Mouse (Mus musculus): ENCODE measurements around the gene Phactr3.
"Not testable (repeated sequence)": the region's sequence is repeated elsewhere in the genome, so short reads cannot be mapped to it uniquely, and the experiment has no call there.

Phactr3 gene

DNA sequence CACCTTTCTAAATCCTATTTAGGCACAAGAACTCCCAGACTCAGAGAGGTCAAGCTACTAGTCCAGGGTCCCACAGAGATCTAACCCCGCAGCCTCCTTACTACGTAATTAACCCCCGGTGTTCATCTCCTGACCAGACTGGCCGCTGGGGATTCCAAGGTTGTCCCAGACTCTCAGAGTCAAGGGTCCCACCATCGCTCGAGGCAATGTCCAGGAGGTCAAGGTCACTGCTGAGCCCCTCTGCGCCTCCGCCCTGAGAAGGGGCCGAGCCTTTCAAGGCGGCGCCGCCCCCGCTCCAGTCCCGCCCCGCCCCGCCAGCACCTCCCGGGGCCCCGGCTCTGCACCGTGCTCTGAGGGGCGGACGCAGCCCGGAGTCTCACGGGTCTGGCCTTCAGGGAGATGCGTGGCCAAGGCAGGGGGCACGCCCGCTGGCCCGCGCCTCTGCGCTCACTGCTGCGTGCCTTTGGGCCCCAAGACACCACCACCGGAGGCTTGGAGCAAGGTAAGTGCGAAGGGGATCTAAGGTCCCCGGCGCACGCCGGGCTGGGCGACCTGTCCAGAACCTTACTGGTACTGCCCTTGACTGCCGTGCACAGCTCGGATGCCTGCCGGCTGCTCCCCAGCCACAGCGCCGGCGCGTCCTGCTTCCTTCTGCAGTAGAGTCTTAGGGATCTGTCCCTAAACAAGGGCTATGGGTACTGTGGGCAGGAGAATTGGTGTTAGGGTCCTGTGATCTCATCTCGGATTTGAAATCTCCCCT is at the start of gene Phactr3:
Gene Phactr3, plus strand, starts transcription at position 175 of the 760 bp plus-strand sequence.
- no peak for DNase-seq

DNA sequence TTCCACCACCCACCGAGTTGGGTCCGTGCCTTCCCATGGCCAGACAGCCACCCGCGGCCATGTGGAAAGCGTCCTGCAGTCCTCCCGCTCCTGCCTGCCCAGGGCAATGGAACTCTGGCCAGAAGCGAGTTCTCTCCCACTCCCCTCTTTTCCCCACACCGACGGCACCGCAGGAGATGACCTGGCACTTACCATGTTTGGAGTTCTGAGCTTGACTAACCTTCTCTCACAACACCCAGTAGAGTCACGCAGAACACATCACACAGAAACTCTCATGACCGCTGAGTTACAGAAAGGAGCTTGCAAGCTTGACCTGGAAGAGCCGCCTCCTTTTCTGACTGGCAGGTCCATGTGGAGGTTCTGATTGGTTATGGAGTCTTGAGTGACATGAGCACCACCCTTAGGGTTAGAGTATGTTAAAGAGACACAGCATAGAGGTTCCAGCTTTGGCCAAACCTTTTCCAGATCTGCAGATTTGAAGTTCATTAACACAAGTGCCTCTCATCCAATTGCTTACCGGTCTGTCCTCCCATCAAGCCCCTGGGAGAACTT is 40.5 kb upstream of the Phactr3 start, which contains the start of gene Zfp931:
Gene Zfp931, minus strand, starts transcription at position 311 of the 552 bp plus-strand sequence.
- DNase-seq = not testable (repeated sequence)

DNA sequence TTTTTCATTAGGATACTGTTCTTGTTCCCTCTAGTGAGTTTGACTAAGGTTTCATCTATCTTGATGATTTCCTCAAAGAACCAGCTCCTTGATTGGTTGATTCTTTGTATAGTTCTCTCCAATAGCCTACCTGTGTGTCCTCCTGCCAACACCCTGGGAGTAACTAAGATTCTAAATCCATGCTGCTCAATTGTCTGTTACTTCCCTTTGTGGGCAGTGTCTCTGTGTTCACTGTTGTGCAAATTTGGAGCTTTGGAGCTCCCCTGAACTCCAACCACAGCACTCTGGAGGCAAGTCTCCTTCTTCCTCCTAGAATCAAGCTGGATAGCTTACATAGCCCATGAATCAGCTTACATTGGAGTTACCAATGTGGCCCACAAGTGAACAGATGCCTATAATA is 29.2 kb upstream of the Phactr3 start:
- no peak for DNase-seq

DNA sequence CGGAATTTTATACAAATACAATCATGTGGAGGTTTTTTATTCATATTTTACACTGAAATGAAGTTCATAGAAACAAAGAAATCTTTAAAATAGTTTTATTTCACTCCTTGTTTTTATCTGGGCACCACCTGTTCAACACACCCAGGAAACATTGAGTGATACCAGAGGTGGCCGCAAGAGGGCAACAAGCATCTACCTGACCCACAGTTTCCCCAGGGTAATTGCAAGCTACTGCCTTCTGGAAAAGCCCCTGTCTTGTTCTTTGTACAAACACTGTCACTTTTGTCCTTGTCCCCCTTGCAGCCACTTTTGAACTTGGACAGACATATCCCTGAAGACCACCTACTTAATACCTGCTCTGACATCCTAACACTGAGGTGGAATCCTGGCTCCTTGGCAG is 20.8 kb upstream of the Phactr3 start:
- DNase-seq = peak; percentile 47 to 68

DNA sequence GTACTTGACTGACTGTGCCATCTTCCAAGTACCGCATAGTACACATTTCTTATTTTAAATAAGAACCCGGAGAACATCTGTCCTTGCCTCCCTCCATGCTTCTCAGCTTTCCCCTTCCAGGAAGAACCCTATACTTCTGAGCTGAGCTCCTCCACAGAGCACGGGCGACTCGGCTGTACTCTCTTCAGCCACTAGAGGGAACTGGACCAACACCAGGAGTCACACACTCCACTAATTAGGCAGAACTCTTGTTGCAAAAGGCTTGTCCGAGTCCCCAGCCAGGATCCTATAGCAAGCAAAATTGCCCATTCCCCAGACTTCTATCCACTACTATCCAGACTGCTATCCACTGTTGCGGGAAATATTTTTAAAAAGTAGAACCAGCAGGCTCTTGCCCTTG is 16.8 kb upstream of the Phactr3 start:
- DNase-seq = peak; percentile 38 to 53

DNA sequence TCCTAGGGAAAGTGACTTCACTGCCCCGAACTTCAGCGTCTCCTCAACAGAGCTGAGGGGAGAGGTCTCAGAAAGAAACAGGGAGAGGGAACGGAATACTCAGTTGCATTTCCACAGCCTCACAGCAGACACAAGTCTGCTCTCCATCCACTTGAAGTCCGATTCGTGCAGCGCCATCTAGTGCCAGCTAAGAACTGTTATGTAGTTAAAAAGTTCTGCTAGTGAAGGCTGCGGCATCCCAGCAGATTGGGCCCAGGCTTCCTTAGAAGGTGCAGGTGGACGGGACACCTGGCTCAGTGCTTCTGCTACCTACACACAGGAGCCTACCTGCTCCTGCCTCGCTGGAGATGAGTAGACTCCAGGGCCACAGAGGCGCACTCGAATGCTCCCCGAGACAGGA is 829 bp upstream of the Phactr3 start:
- peak; percentile 54 to 56 for DNase-seq

DNA sequence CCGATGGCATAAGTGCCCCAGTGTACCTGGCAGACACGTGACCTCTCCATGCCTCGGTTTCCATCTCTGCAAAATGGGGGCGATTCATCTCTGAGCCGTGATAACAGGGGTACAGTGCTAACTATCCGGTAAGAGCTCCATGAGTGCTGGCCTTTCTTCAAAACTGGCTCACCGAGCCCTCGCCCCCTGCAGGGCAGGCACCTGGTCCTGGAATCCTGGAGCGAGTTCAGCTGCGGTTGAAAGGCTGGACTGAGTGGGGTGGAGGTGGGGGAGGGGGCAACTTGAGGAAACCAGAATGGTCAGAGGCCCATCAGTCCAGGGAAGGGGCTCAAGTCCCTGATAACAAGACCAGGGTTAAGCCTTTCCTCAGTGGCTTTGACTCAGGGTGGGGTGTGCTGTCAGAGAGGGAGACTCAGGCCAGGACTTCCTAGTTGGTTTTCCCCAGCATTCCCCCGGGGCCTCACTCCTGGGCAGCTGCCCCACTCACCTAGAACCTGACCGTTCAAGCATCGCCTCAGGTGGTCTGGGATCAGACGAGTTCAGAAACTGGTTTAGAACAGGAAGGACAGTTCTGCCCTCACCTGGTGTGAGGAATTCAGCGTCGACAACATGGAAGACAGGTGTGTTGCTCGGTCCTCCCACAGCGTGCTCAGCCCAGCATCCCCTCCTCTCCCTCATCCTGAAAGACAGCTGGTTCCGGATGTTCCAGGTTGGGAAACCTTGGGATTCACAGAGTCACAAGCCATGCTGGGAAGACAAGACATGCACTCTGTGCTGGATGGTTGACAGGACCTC is 983 bp downstream of the Phactr3 start:
- DNase-seq = no peak

DNA sequence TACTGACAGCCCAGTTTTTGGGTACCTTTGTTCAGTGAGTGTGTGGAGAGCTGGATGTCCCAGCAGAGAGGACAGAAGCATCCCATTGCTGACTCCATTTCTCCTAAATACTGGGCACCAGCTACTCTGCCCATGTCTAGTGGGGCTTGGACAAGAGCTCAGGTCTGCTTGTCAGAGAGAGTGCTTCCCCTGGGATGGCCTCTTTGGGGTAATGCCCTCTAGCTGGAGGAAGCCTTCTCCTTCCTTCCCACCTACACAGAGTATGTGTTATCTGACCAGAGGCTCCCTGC is 1.5 kb downstream of the Phactr3 start:
- DNase-seq = no peak

DNA sequence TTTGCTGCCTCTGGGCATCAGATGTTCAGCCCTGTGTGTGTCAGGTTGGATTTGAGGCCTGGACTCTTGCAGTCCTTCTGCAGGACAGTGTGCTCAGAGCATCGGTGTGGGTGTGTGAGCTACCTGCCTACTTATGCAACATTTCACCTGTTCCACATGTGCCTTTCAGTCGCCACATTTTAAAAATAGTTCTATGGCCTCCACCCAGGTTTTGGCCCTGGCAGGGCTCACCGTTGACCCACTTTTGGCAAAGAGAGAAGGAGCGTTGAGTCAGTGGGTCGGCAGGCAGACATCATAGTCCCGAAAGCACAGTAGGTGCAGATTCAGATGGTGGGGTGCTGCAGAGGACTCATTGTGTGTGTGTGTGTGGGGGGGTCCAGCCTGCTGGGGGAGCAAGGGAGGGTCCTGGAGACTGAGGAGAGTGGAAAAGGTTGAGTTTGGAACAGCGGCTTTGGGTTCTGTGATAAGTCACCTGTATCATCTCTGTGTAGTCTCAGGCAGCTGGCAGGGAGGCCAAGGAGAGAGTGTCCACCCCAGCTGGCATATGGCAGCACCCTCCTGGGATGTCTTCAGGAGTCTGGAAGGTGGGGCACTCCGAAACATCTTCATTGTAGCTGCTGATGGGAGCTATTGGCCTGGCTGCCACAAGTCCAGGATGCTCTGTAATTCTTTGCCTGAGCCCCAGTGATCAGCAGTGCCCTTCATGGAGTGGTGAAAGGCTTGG is 2.0 kb downstream of the Phactr3 start:
- no peak for DNase-seq

DNA sequence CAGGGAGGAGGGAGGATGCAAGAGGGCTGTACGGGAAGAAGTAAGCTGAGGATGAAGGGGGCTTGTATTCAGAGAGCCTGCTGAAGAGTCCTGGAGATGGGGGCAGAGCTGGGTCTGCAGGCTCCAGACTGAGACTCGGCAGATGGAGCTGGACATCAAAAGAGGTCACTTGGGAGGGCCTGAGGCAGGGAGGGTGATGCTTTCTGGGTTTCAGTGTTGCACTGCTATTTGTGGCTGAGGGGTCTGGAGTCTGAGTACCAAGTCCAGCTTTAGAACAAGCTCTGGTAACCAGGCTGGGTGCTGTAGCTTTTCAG is 2.6 kb downstream of the Phactr3 start:
- DNase-seq = no peak

DNA sequence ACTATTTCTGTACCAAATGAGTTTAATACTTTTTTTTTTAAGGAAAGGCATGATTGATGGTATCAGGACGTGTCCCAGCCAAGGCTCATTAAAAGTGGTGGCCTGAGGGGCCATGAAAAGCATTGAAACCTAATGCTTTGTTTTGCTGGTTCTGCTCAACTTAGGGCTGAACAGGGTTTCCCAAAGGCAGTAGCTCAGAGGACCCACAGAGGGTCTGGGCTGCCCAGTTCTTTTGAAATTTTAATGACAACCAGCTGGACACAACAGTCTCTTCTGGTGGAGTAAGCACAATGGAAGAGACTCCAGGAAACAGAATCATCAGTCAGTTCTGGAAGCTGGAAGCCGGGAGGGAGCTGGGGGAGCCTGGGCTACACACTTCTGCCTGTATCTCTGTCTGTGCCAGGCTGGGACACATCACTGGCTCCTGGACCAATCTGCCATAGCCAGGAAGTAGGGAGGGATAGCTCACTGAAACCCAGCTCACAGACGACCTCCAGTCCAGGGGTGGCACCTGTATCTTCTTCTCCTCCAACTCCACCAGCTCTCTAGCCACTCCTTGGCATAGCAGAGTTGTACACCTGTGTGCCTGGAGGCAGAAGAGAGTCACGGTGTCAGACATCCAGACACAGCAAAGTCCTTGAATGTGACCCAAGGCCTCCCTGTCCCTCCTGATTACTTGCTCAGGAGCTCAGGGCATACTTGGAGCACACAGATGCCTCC is 3.3 kb downstream of the Phactr3 start:
- DNase-seq = no peak

DNA sequence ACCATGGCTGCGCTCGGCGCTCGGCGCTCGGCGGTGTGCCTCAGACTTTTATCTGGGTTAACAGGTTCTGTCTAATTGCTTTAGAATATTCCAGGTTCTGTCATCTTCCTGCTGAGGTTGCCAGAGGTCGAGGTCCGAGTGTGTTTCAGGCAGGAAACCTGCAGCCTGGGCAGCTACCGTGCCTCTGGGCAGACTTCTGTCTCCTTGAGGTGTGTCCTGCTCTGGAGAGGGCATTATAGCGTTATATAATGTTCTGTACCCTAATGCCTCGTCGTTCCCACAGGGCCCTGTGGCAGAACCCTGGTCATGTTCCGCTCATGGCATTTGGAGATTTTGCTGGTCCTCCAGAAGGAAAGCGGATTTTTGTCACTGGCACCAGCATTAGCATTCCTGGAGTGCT is 4.7 kb downstream of the Phactr3 start:
- DNase-seq = no peak

DNA sequence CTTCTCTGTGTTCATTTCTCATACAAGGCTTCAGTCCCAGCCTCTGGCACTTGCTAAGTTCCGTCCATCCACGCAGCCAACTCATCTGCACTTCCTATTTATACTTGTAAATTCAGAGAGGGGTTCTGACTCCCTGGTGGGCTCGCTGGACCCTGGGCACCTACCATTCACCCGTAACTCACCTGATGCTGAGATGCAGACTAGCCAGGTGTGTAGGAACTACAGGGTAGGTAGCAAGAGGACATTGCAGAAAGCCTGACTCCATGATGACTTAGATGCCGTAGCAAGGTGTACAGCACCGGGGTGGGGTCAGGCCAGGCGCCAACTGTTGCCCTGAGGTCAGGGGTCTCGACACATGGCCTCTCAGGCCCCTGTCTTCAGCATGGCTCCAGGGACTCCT is 6.7 kb downstream of the Phactr3 start:
- DNase-seq = no peak

DNA sequence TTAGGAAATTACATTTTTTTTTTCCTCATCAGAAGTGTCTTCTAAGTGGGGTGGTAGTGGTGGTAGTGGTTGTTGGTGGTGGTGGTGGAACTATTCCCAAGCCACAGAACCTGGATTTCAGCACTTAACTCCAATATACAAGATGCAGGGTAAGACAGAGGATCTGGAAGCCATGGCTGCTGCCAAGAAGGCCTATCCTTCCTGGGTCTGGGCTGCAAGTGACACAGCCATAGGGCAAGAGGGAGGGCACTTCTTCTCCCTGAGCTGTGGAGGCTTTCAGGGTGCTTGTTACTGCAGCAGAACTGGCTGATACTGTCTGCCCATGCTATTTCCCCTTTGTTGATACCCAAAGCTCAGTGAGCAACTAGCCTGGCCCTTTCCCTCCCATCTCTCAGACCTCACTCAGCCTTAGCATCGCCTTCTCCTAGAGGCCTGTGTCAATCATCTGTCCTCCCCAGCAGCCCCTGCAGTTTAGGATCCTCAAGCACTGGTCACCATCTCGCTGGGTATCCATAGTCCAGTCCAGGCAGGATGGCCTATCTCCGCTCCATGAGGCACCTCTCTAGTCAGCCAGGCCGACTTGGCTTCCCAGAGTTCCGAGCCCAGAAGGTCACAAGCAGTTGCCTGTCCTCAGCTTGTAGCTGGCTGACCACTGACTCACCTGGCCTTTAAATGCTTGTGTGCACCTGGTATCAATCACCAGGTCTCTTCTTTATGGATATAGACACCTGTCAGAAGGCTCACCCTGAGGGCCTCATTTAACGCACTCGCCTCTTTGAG is 7.5 kb downstream of the Phactr3 start:
- no peak for DNase-seq

DNA sequence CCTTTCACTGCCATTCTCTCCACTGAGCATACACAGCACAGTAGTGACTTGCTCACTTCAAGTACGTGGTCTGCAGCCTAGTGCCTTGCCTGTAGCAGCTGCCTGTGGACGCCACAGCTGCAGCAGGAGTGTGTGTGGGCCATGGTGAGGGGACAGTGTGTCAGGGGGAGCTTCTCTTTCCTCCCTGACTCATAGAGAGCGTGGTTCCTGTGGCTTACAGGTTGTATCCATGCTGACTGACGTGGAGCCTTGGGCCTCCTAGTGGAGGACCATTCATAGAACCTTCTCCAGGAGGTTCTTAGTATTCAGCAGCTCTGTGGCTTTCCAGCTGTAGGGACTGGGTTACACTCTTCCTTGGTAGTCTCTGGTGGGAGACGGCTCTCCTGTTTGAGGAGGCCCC is 9.8 kb downstream of the Phactr3 start:
- DNase-seq = no peak

DNA sequence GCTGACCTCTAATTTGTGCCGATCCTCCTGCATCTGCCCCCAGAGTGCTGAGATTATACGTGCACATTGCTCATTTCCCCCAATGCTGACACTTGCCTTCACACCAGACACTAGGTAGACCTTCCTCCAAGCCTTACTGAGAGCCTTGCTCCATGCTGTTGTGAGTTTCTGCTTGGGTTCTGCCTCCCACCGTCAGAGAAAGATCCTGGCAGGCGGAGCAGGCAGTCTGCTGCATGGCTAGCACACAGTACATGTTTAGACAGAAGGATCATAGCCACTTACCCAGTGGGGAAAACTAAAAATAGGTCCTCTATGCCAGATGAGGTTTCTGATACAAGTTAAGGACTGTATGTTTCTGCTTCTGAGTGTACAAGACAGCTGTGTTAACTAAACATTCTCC is 10.4 kb downstream of the Phactr3 start:
- DNase-seq = no peak

DNA sequence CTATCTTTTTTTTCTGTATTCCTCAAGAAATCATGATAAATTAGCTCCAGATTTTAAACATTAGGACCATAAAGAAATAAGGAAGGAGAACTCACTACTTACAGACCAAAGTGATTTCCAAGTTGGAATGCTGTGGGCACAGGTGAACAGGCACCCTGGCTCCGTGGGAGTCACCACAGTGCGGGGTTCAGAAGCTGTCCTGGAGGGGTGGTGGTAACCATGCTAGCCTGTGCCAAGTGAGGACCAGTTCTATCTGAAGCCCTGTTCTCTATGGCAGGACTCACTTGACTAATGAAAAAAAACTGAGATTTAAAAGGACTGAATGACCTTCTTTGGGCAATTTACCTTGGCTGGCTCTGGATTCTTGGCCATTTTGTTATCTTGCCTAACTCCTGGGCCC is 10.9 kb downstream of the Phactr3 start:
- DNase-seq = no peak

DNA sequence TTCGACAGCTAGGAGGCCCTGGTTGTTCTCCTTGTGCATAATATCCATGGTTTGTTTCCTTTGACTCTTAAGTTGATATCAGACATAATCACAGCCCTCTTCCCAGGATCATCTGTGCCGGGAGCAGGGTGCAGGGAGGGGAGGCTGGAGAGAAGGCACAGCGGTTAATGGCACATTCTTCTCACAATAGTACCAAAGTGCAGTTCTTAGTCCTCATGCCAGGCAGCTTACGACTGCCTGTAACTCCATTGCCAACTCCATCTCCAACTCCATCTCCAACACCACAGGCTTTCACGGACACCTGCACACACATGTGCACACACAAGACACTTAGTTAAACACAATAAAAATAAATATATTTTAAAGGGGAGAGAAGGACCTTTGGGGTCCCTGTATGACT is 11.8 kb downstream of the Phactr3 start:
- DNase-seq = no peak

DNA sequence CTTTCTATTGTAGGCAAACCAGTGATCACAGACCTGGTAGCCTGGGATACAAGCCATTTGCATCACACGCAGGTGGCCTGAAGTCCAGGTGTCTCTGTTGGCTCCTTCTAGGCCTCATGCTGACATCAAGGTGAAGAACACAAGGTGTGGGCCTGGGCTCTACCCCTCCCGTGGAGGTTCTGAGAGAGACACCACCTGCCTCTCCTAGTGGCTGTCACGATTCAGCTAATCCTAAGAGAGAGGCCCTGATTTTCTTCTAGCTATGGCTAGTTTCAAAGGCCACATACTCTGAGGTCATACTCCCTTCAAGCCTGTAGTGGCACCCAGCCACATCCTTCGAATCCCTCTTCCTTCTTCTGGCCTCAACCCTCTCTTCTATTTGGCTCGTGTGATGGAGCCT is 12.2 kb downstream of the Phactr3 start:
- no peak for DNase-seq

DNA sequence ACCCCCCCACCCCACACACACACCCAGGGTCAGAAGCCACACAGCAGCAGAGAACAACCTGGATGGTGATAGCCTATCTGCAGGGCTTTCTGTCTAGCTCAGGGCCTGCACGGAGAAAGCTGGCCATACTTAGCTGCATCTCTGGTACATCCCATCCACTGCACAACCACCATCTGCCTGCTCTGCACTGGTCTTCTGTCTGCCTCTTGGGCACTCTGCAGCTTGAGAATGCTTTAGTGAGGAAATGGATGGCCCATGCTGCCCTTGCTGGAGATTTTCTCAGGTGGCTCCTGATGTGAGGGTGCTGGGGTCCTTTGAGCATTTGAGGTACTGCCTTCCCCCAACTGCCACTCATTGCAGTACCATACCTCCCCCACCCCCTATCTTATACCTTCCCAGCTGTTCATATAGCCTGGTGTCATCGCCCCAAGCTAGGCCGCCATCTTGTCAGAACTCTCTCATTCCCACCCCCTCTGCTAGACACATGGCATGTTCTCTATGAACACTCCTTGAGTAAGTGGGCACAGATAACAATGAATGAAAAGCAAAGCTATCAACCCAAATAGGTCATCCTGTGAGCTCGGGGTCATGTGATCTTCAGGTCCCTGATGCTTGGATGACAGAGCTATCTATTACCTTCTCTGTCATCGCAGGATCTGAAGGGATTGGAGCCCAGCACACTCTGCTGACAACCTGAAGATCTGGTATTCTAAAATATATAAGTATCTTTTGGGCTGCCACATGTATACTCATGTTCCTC is 13.0 kb downstream of the Phactr3 start:
- no peak for DNase-seq

DNA sequence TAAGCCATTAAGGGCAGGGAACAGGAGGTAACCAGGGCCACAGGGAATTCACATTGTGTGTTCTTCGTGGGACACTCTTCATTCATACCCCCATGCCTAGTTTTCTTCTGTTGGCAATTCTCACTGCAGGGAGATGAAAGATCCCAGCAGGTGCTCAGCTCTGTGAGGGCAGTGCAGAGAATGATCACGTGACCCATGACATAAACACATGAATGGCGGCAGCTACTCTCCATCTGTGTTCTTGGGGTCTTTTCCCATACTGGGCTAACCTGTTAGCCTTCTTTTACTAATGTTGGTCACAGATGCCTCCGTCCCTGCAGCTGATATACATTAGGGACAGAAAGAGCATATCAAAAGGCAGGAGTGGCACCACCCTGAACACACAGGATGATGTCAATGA is 16.9 kb downstream of the Phactr3 start:
- no peak for DNase-seq

Data from kidney, postnatal 25 days (tissue).